ENCODE assay signal across 8 mouse cellular contexts in the genomic region with DNA sequence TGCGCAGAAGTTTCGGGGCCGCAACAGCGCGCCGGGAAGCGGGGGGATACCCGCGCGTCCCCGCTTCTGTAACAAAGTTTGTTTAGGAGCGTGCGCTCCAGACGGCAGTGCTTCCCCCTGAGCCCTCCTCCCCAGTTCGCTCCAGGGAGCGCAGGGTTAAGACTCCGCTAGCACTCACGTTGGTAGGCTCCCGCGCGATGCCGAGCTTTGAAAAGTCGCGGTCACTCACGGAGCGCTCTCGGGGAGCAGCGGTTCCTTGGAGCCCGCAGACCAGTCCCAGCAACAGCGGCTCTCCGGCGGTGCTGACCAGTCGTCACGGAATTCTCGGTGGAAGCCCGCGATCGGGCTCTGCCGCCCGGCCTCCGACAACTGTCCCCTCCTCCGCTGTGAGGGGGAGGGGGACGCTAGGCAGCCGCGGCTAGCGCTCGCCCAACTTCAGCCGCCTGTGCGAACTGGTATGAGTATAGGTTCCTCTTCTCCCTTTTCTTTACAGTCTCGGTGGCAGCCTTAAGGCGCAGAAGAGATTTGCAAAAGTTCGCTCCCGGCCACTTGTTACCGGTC. TPM values are rescaled to one million over a fixed set of nuclear protein-coding genes. Genes with fewer than 3 reads are reported as not detected.
DNase-seq lines count a peak whose midpoint lies in the region; ATAC-seq lines count a peak whose summit lies in the region.

No protein-coding gene starts in this region.

- ATAC-seq in CD4-positive, CD25-positive, alpha-beta regulatory T cell, adult 4 months, result peak; percentile 1
- ATAC-seq in forebrain, embryonic 12.5 days (ENCODE audit: low FRiP score), result no peak
- ATAC-seq in hematopoietic stem cell, adult 5-6 weeks (replicated peaks in 1 of 2; ENCODE audit: insufficient read depth in 1 of 2, low FRiP score in 2 of 2, low TSS enrichment in 1 of 2, low read depth in 1 of 2, poor library complexity in 2 of 2, severe bottlenecking in 2 of 2), result peak; percentile 2 to 10

- H3K4me1 ChIP-seq in forebrain, embryonic 12.5 days, result peaks cover 31% of the 10 kb centered on the region
- peaks cover 47% of the 10 kb centered on the region for H3K4me1 ChIP-seq in megakaryocyte, embryonic 14.5 days

- no peaks in the 10 kb centered on the region for H3K27me3 ChIP-seq in forebrain, embryonic 12.5 days
- H3K27me3 ChIP-seq in megakaryocyte, embryonic 14.5 days (replicated peaks), result no peaks in the 10 kb centered on the region

- intact Hi-C loops in left cerebral cortex, postnatal 10 days (cut with DNase I), result loop anchor here (5.0 to 10.0 kb wide), 3 partner anchors 111 to 693 kb away; a partner anchor contains a TSS

- H3K9me3 ChIP-seq in forebrain, embryonic 12.5 days, result no peaks in the 10 kb centered on the region
- H3K9me3 ChIP-seq in megakaryocyte, embryonic 14.5 days, result no peaks in the 10 kb centered on the region

- H3K4me2 ChIP-seq in forebrain, embryonic 12.5 days, result peak overlapping the region; percentile 90

- WGBS in forebrain, embryonic 12.5 days, result under 1% methylated on average over 54 of the region's 54 CpGs

- peak overlapping the region; percentile 85 for H3K4me3 ChIP-seq in forebrain, embryonic 12.5 days (replicated peaks)
- H3K4me3 ChIP-seq in megakaryocyte, embryonic 14.5 days (replicated peaks), result peak overlapping the region; percentile 99

- H3K36me3 ChIP-seq in forebrain, embryonic 12.5 days (replicated peaks), result no peaks in the 10 kb centered on the region
- H3K36me3 ChIP-seq in megakaryocyte, embryonic 14.5 days (replicated peaks; ENCODE audit: low read length), result peaks cover 5% of the 10 kb centered on the region

- peak overlapping the region; percentile 95 for H3K9ac ChIP-seq in forebrain, embryonic 12.5 days

- DNase-seq in adipocyte (ENCODE audit: low spot score), result peak; percentile 68
- peak; percentile 45 to 76 for DNase-seq in left cerebral cortex, postnatal 10 days (ENCODE audit: extremely low spot score in 1 of 2, low spot score in 2 of 2)
- peak; percentile 55 for DNase-seq in right cerebral cortex, postnatal 14 days
- DNase-seq in urinary bladder, postnatal 36 days (ENCODE audit: low spot score in 2 of 2), result peak; percentile 48 to 52

- peak overlapping the region; percentile 98 for H3K27ac ChIP-seq in forebrain, embryonic 12.5 days

RNA-seq across cellular contexts. Expression of a gene that starts 0.6 kb away (rescaled TPM):
- polyA plus RNA-seq in CD4-positive, CD25-positive, alpha-beta regulatory T cell, adult 4 months (2017; shearing (Covaris generic)), result 10 to 100 TPM; 19.7 to 31.0 TPM
- 101 and 107 TPM in 2 replicates for polyA plus RNA-seq in forebrain, embryonic 12.5 days (2016; fragmentation: Nextera tagmentation; extraction: Ambion mirVana)
- 405 and 467 TPM in 2 replicates for total RNA-seq in hematopoietic stem cell, adult 5-6 weeks (2017)
- 10 to 100 TPM; 38.0 to 39.8 TPM for total RNA-seq in left cerebral cortex, postnatal 10 days (2021)
- polyA plus RNA-seq in megakaryocyte, embryonic 14.5 days (2012; ENCODE audit: insufficient read depth, low replicate concordance), result 157 and 392 TPM in 2 replicates
